Mouse (Mus musculus) cerebellum, adult 11 months (tissue): ENCODE measurements around the gene Gm4064.
"Not testable (repeated sequence)": the region's sequence is repeated elsewhere in the genome, so short reads cannot be mapped to it uniquely, and the experiment has no call there.

ENCODE experiments used
- DNase-seq: peaks from one replicate; pipeline ENCODE4 v3.0.0; 2022

The Gm4064 gene

DNA sequence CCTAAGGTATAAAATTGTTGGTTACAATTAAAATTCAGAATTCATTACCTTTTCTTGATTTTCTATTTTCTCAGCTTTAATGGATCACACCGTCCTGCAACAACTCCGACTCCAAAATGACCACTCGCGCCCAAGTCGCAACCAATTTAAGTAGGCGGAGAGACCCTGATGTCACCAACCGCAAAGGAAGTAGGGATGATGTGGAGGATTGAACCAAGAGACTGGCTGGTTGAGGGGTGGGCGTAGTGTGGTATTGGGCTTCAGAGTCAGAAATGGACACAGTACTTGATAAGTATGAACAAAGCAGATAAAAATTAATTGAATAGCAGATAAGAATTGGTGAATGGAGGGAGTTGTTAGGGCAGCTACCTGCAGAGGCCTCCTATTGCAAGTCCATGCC lies at the start of gene Gm4064:
Gene Gm4064, minus strand, starts transcription at position 101 of the 400 bp plus-strand sequence.
- DNase-seq = not testable (repeated sequence)

DNA sequence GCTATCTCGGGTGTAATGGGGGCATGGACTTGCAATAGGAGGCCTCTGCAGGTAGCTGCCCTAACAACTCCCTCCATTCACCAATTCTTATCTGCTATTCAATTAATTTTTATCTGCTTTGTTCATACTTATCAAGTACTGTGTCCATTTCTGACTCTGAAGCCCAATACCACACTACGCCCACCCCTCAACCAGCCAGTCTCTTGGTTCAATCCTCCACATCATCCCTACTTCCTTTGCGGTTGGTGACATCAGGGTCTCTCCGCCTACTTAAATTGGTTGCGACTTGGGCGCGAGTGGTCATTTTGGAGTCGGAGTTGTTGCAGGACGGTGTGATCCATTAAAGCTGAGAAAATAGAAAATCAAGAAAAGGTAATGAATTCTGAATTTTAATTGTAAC lies 34.4 kb upstream of the Gm4064 start, which contains the start of the genes Rbmy and Gm10256:
Gene Rbmy, plus strand, starts transcription at position 301 of the 400 bp plus-strand sequence.
Gene Gm10256, plus strand, starts transcription at position 320 of the 400 bp plus-strand sequence.
- DNase-seq = not testable (repeated sequence)
